In genomic region chr10:17677308-17677707, GRCm38 (mm10) we compare ENCODE assay signal across 14 mouse cellular contexts.
"Had no signal": no experiment of that assay in that cellular context is flagged by ENCODE, and none has a peak within 500 bp of the region (broad histone marks: within the 10 kb centered on the region; RNA-seq: fewer than 3 reads in every experiment).

No protein-coding gene starts in this region.

- DNase-seq: kidney, adult 11 months; kidney, postnatal 10 days; kidney, postnatal 4 days; left cerebral cortex, postnatal 4 days; lung, adult 18-20 months; right cerebral cortex, adult 18-20 months; right cerebral cortex, postnatal 25 days; thymus, postnatal 4 days had no signal

- H3K27ac ChIP-seq: layer of hippocampus, adult 2 months; limb, embryonic 13.5 days; midbrain, embryonic 15.5 days; neural tube, embryonic 12.5 days had no signal

- H3K4me1 ChIP-seq: limb, embryonic 13.5 days; midbrain, embryonic 15.5 days; neural tube, embryonic 12.5 days had no signal

- H3K4me3 ChIP-seq: layer of hippocampus, adult 2 months; limb, embryonic 13.5 days; midbrain, embryonic 15.5 days; neural tube, embryonic 12.5 days had no signal

- H3K4me2 ChIP-seq: limb, embryonic 13.5 days; midbrain, embryonic 11.5 days; midbrain, embryonic 15.5 days; neural tube, embryonic 12.5 days had no signal

- H3K27me3 ChIP-seq: limb, embryonic 13.5 days; midbrain, embryonic 15.5 days; neural tube, embryonic 12.5 days had no signal

- H3K9me3 ChIP-seq: limb, embryonic 13.5 days; midbrain, embryonic 15.5 days; neural tube, embryonic 12.5 days had no signal

- H3K9ac ChIP-seq: limb, embryonic 13.5 days; midbrain, embryonic 15.5 days; neural tube, embryonic 12.5 days had no signal

- H3K36me3 ChIP-seq: limb, embryonic 13.5 days; midbrain, embryonic 15.5 days; neural tube, embryonic 12.5 days had no signal

- ATAC-seq: inflammation-experienced regulatory T-cells, adult 6 months; midbrain, embryonic 15.5 days had no signal
